Mouse (Mus musculus): ENCODE measurements around the gene Chic2. TPM values are rescaled to one million over a fixed set of nuclear protein-coding genes. Genes with fewer than 3 reads are reported as not detected.

Gene Chic2
- 33.3 and 44.7 TPM in 2 replicates for polyA plus RNA-seq (2016; fragmentation: Nextera tagmentation; extraction: Ambion mirVana)

- H3K36me3 ChIP-seq = peaks cover 9% of the 10 kb centered on the region; the same call in 1 of the 2 replicates
- peak within 1 kb of the TSS; percentile 89 for H3K27ac ChIP-seq (replicated peaks)
- peak; percentile 94 for ATAC-seq (ENCODE audit: low FRiP score, low read depth)
- under 1% methylated on average over 64 of the region's 90 CpGs for WGBS
- peak within 1 kb of the TSS; percentile 95 for H3K4me2 ChIP-seq (replicated peaks)
- peaks cover 50% of the 10 kb centered on the region for H3K27me3 ChIP-seq
- H3K4me1 ChIP-seq = peaks cover 19% of the 10 kb centered on the region
- H3K9ac ChIP-seq (replicated peaks) = peak within 1 kb of the TSS; percentile 96
- peak within 1 kb of the TSS; percentile 94 for H3K4me3 ChIP-seq
- 0 out of 2 replicates have a peak, but pooled peaks cover 3% of the 10 kb centered on the region for H3K9me3 ChIP-seq
Measured at GRCm38 (mm10) chr5:75044310-75044904, at the start of gene Chic2. TSS of gene Chic2 (minus strand) at chr5:75044774.

GRCm38 (mm10) chr5:75085906-75086305 is 41.3 kb upstream of the Chic2 start:
- no peak overlapping the region for H3K4me3 ChIP-seq
- H3K27me3 ChIP-seq = peaks cover 91% of the 10 kb centered on the region
- no peak overlapping the region for H3K9ac ChIP-seq (replicated peaks)
- WGBS = 9% methylated on average over 4 of the region's 4 CpGs
- no peak overlapping the region for H3K4me2 ChIP-seq (replicated peaks)
- no peaks in the 10 kb centered on the region for H3K36me3 ChIP-seq
- peaks cover 38% of the 10 kb centered on the region for H3K4me1 ChIP-seq
- no peak for ATAC-seq (ENCODE audit: low FRiP score, low read depth)
- no peaks in the 10 kb centered on the region for H3K9me3 ChIP-seq
- H3K27ac ChIP-seq (replicated peaks) = no peak overlapping the region

GRCm38 (mm10) chr5:75085521-75085875 is 40.9 kb upstream of the Chic2 start:
- Histone ChIP-seq H3K4me3 (no peak overlapping the region), H3K27me3 (peaks cover 92% of the 10 kb centered on the region), H3K27ac (replicated peaks) (no peak overlapping the region), H3K9me3 (no peaks in the 10 kb centered on the region), H3K36me3 (no peaks in the 10 kb centered on the region), H3K9ac (replicated peaks) (no peak overlapping the region), H3K4me2 (replicated peaks) (peak overlapping the region; percentile 42; the same call in 1 of the 2 replicates), H3K4me1 (peaks cover 38% of the 10 kb centered on the region)
- peak; percentile 69 for ATAC-seq (ENCODE audit: low FRiP score, low read depth)
- WGBS = under 1% methylated on average over 17 of the region's 17 CpGs

GRCm38 (mm10) chr5:75084871-75085520 is 40.4 kb upstream of the Chic2 start:
- peaks cover 38% of the 10 kb centered on the region for H3K4me1 ChIP-seq
- H3K4me3 ChIP-seq = peak overlapping the region; percentile 21
- peak; percentile 76 for ATAC-seq (ENCODE audit: low FRiP score, low read depth)
- H3K27me3 ChIP-seq = peaks cover 93% of the 10 kb centered on the region
- H3K9ac ChIP-seq (replicated peaks) = no peak overlapping the region
- H3K9me3 ChIP-seq = no peaks in the 10 kb centered on the region
- H3K27ac ChIP-seq (replicated peaks) = no peak overlapping the region
- 1% methylated on average over 25 of the region's 25 CpGs for WGBS
- peak overlapping the region; percentile 42 for H3K4me2 ChIP-seq (replicated peaks)
- no peaks in the 10 kb centered on the region for H3K36me3 ChIP-seq

- ATAC-seq (ENCODE audit: low FRiP score, low read depth) = no peak
- Histone ChIP-seq H3K4me2 (replicated peaks) (peak overlapping the region; percentile 42; the same call in 1 of the 2 replicates), H3K4me1 (peaks cover 40% of the 10 kb centered on the region), H3K4me3 (0 out of 2 replicates have a peak overlapping the region, but pooled peaks have one; percentile 21), H3K9ac (replicated peaks) (no peak overlapping the region), H3K9me3 (no peaks in the 10 kb centered on the region), H3K36me3 (no peaks in the 10 kb centered on the region), H3K27ac (replicated peaks) (no peak overlapping the region), H3K27me3 (peaks cover 93% of the 10 kb centered on the region)
- 3% methylated on average over 8 of the region's 8 CpGs for WGBS
Measured at GRCm38 (mm10) chr5:75084393-75084870, 39.9 kb upstream of the Chic2 start.

- Histone ChIP-seq H3K36me3 (no peaks in the 10 kb centered on the region), H3K4me1 (peaks cover 41% of the 10 kb centered on the region), H3K9ac (replicated peaks) (no peak overlapping the region), H3K4me3 (no peak overlapping the region), H3K27me3 (peaks cover 94% of the 10 kb centered on the region), H3K4me2 (replicated peaks) (0 out of 2 replicates have a peak overlapping the region, but pooled peaks have one; percentile 13), H3K9me3 (no peaks in the 10 kb centered on the region), H3K27ac (replicated peaks) (no peak overlapping the region)
- no peak for ATAC-seq (ENCODE audit: low FRiP score, low read depth)
- under 1% methylated on average over 27 of the region's 27 CpGs for WGBS
Measured at GRCm38 (mm10) chr5:75083591-75084392, 39.2 kb upstream of the Chic2 start.

- Histone ChIP-seq H3K27ac (replicated peaks) (no peak overlapping the region), H3K4me3 (0 out of 2 replicates have a peak overlapping the region, but pooled peaks have one; percentile 7), H3K27me3 (peaks cover 95% of the 10 kb centered on the region), H3K9ac (replicated peaks) (no peak overlapping the region), H3K4me2 (replicated peaks) (peak overlapping the region; percentile 23; the same call in 1 of the 2 replicates), H3K9me3 (no peaks in the 10 kb centered on the region), H3K4me1 (peaks cover 41% of the 10 kb centered on the region), H3K36me3 (no peaks in the 10 kb centered on the region)
- ATAC-seq (ENCODE audit: low FRiP score, low read depth) = no peak
- under 1% methylated on average over 13 of the region's 14 CpGs for WGBS
Measured at GRCm38 (mm10) chr5:75083061-75083460, 38.5 kb upstream of the Chic2 start.

- no peak for ATAC-seq (ENCODE audit: low FRiP score, low read depth)
- Histone ChIP-seq H3K36me3 (no peaks in the 10 kb centered on the region), H3K4me2 (replicated peaks) (no peak overlapping the region), H3K27ac (replicated peaks) (no peak overlapping the region), H3K27me3 (peaks cover 97% of the 10 kb centered on the region), H3K9me3 (no peaks in the 10 kb centered on the region), H3K4me3 (no peak overlapping the region), H3K4me1 (peaks cover 41% of the 10 kb centered on the region), H3K9ac (replicated peaks) (no peak overlapping the region)
- under 1% methylated on average over 6 of the region's 6 CpGs for WGBS
Measured at GRCm38 (mm10) chr5:75082439-75082838, 37.9 kb upstream of the Chic2 start.

GRCm38 (mm10) chr5:75079564-75079963 is 35.0 kb upstream of the Chic2 start:
- under 1% methylated on average over 7 of the region's 7 CpGs for WGBS

GRCm38 (mm10) chr5:75077051-75077380 is 32.4 kb upstream of the Chic2 start:
- WGBS = under 1% methylated on average over 19 of the region's 19 CpGs
- Histone ChIP-seq H3K4me3 (0 out of 2 replicates have a peak overlapping the region, but pooled peaks have one; percentile 5), H3K27ac (replicated peaks) (no peak overlapping the region), H3K27me3 (peaks cover 98% of the 10 kb centered on the region), H3K4me1 (peaks cover 31% of the 10 kb centered on the region), H3K9me3 (no peaks in the 10 kb centered on the region), H3K36me3 (no peaks in the 10 kb centered on the region), H3K4me2 (replicated peaks) (0 out of 2 replicates have a peak overlapping the region, but pooled peaks have one; percentile 7), H3K9ac (replicated peaks) (no peak overlapping the region)
- ATAC-seq (ENCODE audit: low FRiP score, low read depth) = no peak

More at GRCm38 (mm10) chr5:75079564-75079963, 35.0 kb upstream of the Chic2 start:
- H3K27me3 ChIP-seq = peaks cover 98% of the 10 kb centered on the region
- ATAC-seq (ENCODE audit: low FRiP score, low read depth) = no peak
- H3K27ac ChIP-seq (replicated peaks) = no peak overlapping the region
- no peak overlapping the region for H3K9ac ChIP-seq (replicated peaks)
- peaks cover 44% of the 10 kb centered on the region for H3K4me1 ChIP-seq
- H3K4me3 ChIP-seq = no peak overlapping the region
- no peak overlapping the region for H3K4me2 ChIP-seq (replicated peaks)
- no peaks in the 10 kb centered on the region for H3K36me3 ChIP-seq
- no peaks in the 10 kb centered on the region for H3K9me3 ChIP-seq

- H3K4me1 ChIP-seq = peaks cover 34% of the 10 kb centered on the region
- H3K4me2 ChIP-seq (replicated peaks) = peak overlapping the region; percentile 41
- H3K9me3 ChIP-seq = no peaks in the 10 kb centered on the region
- H3K27me3 ChIP-seq = peaks cover 98% of the 10 kb centered on the region
- H3K9ac ChIP-seq (replicated peaks) = no peak overlapping the region
- H3K4me3 ChIP-seq = peak overlapping the region; percentile 31
- no peaks in the 10 kb centered on the region for H3K36me3 ChIP-seq
- H3K27ac ChIP-seq (replicated peaks) = no peak overlapping the region
- WGBS = under 1% methylated on average over 17 of the region's 17 CpGs
- ATAC-seq (ENCODE audit: low FRiP score, low read depth) = no peak
Measured at GRCm38 (mm10) chr5:75076326-75077050, 31.9 kb upstream of the Chic2 start.
